Mouse (Mus musculus): ENCODE data around the gene Cox8b. TPM values are rescaled to one million over a fixed set of nuclear protein-coding genes. Genes with fewer than 3 reads are reported as not detected.

Gene Cox8b
- polyA plus RNA-seq (2015; fragmentation: Nextera tagmentation; extraction: Ambion mirVana): not detected in 2 replicates

DNA sequence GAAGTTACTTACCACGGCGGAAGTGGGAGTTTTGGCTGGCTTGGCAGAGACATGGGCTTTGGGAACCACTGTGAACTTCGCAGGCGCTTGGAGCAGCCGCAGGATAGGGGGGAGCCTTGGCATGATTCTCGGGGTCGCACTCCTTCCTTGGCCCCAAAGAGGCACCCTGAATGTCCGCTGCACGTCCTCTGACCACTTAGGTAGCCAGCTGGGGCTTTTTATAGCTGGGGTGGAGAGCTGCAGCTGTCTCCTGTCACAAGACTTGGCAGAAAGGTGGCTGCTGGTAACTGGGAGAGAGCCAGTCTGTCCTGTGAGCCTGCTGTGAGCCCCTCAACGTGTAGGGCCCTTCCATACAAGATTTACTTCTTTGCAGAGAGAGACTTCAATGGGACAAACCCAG is at the start of gene Cox8b:
Gene Cox8b (minus strand): TSS at position 227 of the 400 bp plus-strand sequence.
- Histone ChIP-seq H3K9ac (no peak within 1 kb of the TSS), H3K36me3 (replicated peaks) (peaks cover 26% of the 10 kb centered on the region), H3K4me3 (no peak within 1 kb of the TSS), H3K9me3 (no peaks in the 10 kb centered on the region), H3K4me2 (no peak within 1 kb of the TSS), H3K27me3 (replicated peaks) (no peaks in the 10 kb centered on the region), H3K27ac (no peak within 1 kb of the TSS), H3K4me1 (no peaks in the 10 kb centered on the region)
- no peak for ATAC-seq (replicated peaks)
- 84% methylated on average over 10 of the region's 10 CpGs for WGBS

DNA sequence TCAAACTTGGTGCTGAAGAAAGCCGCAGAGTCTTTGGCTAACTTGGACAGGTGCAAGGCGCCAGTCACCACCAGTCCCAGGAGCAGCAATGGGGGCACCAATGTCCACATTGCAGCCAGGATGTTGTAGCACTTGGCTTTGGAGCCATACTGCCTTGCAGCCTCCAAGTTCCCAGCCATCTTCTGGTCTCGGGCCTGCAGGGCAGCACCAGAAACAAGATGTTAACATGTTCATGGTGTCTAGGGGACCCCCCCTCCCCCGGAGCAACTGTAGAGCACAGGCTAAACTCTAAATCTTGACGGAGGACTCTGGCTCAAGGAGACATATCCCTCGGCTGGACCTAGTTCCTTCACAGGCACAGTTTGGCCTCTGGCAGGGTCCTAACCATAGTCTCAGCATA is 49.0 kb upstream of the Cox8b start:
- H3K9ac ChIP-seq: no peak overlapping the region
- H3K4me1 ChIP-seq: no peaks in the 10 kb centered on the region; the same call in 1 of the 2 replicates
- no peak overlapping the region for H3K4me3 ChIP-seq
- no peaks in the 10 kb centered on the region for H3K27me3 ChIP-seq (replicated peaks)
- no peak overlapping the region for H3K27ac ChIP-seq
- H3K9me3 ChIP-seq: no peaks in the 10 kb centered on the region
- no peak for ATAC-seq (replicated peaks)
- no peaks in the 10 kb centered on the region for H3K36me3 ChIP-seq (replicated peaks)
- WGBS: 91% methylated on average over 6 of the region's 6 CpGs
- no peak overlapping the region for H3K4me2 ChIP-seq

DNA sequence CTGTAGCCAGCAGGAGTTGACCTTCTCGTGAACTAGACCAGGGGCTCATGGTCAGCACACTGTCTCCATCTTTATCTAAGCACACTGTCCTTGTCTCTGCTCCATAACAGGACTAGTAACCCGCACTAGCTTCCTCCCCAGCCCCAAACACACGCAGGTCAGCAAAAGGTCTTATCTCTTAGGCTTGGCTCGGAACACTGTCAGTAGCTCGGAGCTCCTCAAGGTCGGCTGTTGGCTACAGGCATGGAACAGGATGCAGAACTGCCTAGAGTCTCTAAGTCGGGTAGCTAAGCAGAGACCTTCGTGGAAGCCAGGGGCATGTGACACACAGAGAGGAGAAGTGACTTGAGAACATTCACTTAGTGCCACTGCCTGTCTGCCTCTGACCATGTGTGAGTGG is 47.9 kb upstream of the Cox8b start:
- no peak for ATAC-seq (replicated peaks)
- H3K27ac ChIP-seq: no peak overlapping the region
- H3K4me3 ChIP-seq: no peak overlapping the region
- H3K9me3 ChIP-seq: no peaks in the 10 kb centered on the region
- H3K4me1 ChIP-seq: no peaks in the 10 kb centered on the region; the same call in 1 of the 2 replicates
- WGBS: 91% methylated on average over 8 of the region's 8 CpGs
- no peaks in the 10 kb centered on the region for H3K27me3 ChIP-seq (replicated peaks)
- no peak overlapping the region for H3K4me2 ChIP-seq
- H3K36me3 ChIP-seq (replicated peaks): no peaks in the 10 kb centered on the region
- no peak overlapping the region for H3K9ac ChIP-seq

DNA sequence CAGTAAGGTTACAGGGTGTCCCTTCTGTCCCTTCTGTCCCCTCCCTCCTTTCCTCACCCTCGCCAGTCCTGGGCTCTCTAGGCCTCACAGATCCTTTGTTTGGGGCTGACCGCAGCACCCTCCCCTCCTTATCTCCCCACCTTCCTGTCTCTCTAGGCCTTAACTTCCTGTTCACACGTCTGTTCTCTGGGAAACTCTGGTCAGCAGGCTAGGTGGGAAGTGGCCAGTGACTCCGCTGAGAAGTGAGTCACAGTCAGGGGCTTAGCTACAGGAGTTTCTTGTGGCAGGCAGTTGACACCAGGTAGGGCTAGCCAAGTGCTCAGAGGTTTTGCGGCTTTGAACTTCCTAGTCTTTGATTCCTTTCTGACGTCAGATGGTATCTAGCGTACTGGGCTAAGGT is 46.7 kb upstream of the Cox8b start:
- no peak overlapping the region for H3K4me2 ChIP-seq
- ATAC-seq (replicated peaks): no peak
- no peak overlapping the region for H3K4me3 ChIP-seq
- no peaks in the 10 kb centered on the region for H3K9me3 ChIP-seq
- WGBS: 83% methylated on average over 7 of the region's 7 CpGs
- H3K36me3 ChIP-seq (replicated peaks): no peaks in the 10 kb centered on the region
- no peak overlapping the region for H3K27ac ChIP-seq
- H3K9ac ChIP-seq: no peak overlapping the region
- no peaks in the 10 kb centered on the region; the same call in 1 of the 2 replicates for H3K4me1 ChIP-seq
- H3K27me3 ChIP-seq (replicated peaks): no peaks in the 10 kb centered on the region

DNA sequence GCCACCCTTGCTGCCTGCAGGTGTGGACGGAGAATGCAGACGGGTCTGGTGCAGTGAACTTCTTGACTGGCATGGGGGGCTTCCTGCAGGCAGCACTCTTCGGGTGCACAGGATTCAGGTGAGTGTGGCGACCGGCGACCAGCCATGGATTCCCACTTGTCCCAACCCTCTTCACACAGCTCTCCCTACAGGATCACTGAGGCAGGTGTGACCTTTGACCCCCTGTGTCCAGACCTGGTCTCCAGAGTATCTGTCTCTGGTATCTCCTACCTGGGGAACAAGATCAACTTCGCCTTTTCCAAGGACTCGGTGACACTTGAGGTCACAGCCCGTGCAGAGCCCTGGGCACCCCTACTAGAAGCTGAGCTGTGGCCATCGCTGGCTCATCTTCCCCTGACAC is 46.1 kb upstream of the Cox8b start:
- peaks cover 6% of the 10 kb centered on the region for H3K4me1 ChIP-seq
- H3K4me2 ChIP-seq: no peak overlapping the region
- no peaks in the 10 kb centered on the region for H3K27me3 ChIP-seq (replicated peaks)
- 93% methylated on average over 10 of the region's 10 CpGs for WGBS
- H3K4me3 ChIP-seq: no peak overlapping the region
- no peaks in the 10 kb centered on the region for H3K36me3 ChIP-seq (replicated peaks)
- H3K9me3 ChIP-seq: no peaks in the 10 kb centered on the region
- no peak for ATAC-seq (replicated peaks)
- H3K27ac ChIP-seq: no peak overlapping the region
- no peak overlapping the region for H3K9ac ChIP-seq

DNA sequence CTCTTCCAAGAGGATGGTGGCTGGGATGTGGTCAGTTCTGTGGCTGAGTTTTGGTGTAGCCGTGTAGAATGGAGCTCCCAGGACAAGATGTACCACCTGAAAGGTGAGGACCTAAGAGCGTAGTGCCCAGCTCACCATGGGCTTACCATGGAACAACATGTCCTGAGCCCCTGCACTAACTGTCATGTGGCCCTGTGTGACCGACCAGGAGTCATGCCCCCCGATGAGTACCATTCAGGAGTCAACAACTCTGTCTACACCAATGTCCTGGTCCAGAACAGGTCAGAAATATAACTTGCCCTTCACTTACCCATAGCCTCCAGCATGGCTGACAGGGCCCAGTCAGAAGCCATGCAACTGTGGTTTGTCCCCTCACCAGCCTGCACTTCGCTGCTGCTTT is 45.0 kb upstream of the Cox8b start:
- H3K4me1 ChIP-seq: peaks cover 9% of the 10 kb centered on the region
- no peak overlapping the region for H3K27ac ChIP-seq
- no peak overlapping the region for H3K4me2 ChIP-seq
- H3K36me3 ChIP-seq (replicated peaks): no peaks in the 10 kb centered on the region
- H3K9ac ChIP-seq: no peak overlapping the region
- H3K9me3 ChIP-seq: no peaks in the 10 kb centered on the region
- H3K27me3 ChIP-seq (replicated peaks): no peaks in the 10 kb centered on the region
- ATAC-seq (replicated peaks): no peak
- H3K4me3 ChIP-seq: no peak overlapping the region
- WGBS: 92% methylated on average over 5 of the region's 5 CpGs

DNA sequence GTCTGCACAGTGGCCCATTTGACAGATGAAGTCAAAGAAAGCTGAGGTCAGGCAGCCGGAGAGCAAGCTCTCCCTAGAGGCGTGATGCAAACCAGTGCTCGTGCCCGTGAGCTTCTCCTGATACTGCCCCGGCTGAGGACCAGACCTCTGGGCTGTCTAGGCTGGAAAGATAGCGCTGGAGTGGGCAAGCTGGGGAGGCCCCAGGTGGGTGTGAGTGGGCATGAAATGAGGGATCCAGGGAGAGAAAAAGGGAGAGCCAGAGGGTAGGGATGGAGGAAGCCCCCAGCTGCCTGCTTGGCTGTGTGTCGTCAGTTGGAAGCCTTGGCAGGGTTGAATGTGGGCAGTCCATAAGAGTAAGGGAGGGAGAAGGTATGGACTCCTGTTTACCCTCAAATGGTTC is 44.0 kb upstream of the Cox8b start:
- Histone ChIP-seq H3K27me3 (replicated peaks) (no peaks in the 10 kb centered on the region), H3K9ac (no peak overlapping the region), H3K9me3 (no peaks in the 10 kb centered on the region), H3K4me3 (no peak overlapping the region), H3K36me3 (replicated peaks) (no peaks in the 10 kb centered on the region), H3K4me1 (peaks cover 9% of the 10 kb centered on the region), H3K27ac (no peak overlapping the region), H3K4me2 (no peak overlapping the region)
- no peak for ATAC-seq (replicated peaks)
- 97% methylated on average over 7 of the region's 7 CpGs for WGBS

DNA sequence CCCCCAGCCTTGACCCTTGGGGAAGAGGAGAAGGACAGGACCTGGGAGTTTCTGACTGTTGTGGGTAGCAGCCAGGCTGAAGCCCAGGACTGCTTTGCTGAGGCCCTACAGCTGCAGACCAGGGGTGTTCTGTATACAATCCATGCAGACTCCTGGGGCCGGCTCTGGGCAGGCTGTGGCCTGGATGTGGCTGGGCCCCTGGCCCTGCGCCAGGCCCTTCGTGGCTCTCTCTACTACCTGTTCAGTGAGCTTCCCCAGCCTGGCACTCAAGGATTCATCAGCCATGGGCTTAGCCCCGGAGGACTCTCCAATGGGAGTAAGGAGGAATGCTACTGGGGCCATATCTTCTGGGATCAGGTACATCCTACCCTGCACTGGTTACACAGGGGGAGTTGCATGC is 43.1 kb upstream of the Cox8b start:
- no peaks in the 10 kb centered on the region for H3K36me3 ChIP-seq (replicated peaks)
- WGBS: 94% methylated on average over 4 of the region's 4 CpGs
- ATAC-seq (replicated peaks): no peak
- no peak overlapping the region for H3K4me2 ChIP-seq
- H3K27ac ChIP-seq: no peak overlapping the region
- peaks cover 9% of the 10 kb centered on the region for H3K4me1 ChIP-seq
- no peak overlapping the region for H3K9ac ChIP-seq
- no peak overlapping the region for H3K4me3 ChIP-seq
- H3K27me3 ChIP-seq (replicated peaks): no peaks in the 10 kb centered on the region
- no peaks in the 10 kb centered on the region for H3K9me3 ChIP-seq

DNA sequence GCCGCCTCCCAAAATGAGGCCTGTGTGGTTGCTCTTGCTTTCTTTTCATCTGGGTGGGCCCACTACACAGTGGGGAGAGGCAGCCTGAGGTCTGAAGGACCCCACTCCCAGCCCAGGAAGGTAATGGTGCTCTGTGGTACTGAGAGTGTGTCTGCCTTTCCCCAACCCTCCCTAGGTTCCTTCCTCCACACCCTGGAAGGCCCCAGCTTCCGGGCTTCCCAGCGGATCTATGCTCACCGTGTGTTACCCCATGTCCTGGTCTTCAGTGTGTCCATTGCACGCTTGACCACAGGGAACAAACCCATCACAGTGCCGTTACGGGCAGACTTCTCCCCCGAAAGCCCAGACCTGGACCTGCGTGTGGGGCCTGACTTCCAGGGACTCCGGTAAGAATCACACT is 42.6 kb upstream of the Cox8b start:
- peaks cover 9% of the 10 kb centered on the region for H3K4me1 ChIP-seq

DNA sequence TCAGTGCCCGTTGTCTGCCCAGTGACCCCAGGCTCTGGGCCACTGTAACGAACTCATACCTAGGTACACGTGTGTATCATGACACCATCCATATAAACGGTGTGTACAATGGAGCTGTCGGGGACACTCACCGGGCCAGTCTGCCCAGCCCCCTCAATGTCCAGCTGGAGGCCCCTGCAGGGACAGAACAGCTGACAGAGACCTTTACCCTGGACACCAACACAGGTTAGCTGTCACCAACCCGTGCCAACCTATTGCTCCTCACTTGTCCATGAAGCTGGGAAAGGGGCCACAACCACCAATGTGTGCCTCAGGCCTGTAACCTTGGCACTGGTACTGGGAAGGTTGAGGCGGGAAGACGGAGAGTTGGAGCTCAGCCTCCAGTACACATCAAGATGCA is 42.1 kb upstream of the Cox8b start:
- Histone ChIP-seq H3K4me2 (peak overlapping the region; percentile 56), H3K4me3 (peak overlapping the region; percentile 41), H3K9ac (no peak overlapping the region), H3K27me3 (replicated peaks) (no peaks in the 10 kb centered on the region), H3K4me1 (peaks cover 9% of the 10 kb centered on the region), H3K9me3 (no peaks in the 10 kb centered on the region), H3K27ac (no peak overlapping the region), H3K36me3 (replicated peaks) (no peaks in the 10 kb centered on the region)
- no peak for ATAC-seq (replicated peaks)
- WGBS: 63% methylated on average over 9 of the region's 9 CpGs

More for the DNA sequence above, 42.6 kb upstream of the Cox8b start:
- Histone ChIP-seq H3K36me3 (replicated peaks) (no peaks in the 10 kb centered on the region), H3K9me3 (no peaks in the 10 kb centered on the region), H3K27me3 (replicated peaks) (no peaks in the 10 kb centered on the region), H3K4me3 (no peak overlapping the region), H3K9ac (no peak overlapping the region), H3K4me2 (no peak overlapping the region), H3K27ac (no peak overlapping the region)
- 94% methylated on average over 10 of the region's 10 CpGs for WGBS
- ATAC-seq (replicated peaks): no peak

DNA sequence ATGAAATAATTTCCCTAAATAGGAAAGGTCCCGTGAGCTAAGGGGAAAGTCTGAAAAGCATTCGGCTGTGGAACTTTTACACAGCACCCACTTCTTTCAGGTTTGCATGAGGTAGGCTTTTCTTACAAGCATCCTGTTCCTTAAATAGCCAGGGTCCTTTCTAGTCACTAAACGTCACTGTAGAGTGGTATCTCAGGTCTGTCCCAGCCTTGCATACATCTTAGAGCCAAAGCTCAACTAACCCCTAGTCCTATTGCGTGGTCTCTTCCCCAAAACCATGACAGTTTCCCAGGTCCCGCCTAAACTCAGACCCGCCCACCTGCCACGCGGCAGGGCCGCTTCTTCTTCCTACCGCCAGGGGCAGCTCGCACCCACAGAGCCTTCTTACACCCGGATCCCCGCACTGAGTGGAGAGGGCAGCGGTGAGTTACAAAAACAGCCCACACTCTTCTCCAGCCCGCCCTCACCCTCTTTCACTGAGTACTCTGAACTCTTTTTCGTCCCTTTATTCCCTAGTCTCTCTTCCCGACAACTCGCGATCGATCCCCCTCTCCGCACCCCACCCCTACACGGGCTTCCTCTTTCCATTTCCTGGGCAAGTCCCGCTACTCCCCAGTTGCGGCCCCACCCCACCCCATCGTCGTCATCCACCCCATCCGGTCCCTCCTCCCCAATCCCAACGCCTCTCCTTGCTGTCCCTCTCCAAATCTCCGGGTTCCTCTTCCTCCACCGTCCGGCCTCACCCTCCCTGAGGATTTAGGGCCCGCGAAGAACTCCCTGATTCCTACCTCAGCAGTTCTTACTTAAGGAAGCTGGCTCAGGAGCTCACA is 41.2 kb upstream of the Cox8b start, which contains the start of gene Pgghg:
Gene Pgghg (plus strand): TSS at position 170 of the 830 bp plus-strand sequence.
- Histone ChIP-seq H3K36me3 (replicated peaks) (no peaks in the 10 kb centered on the region), H3K4me1 (peaks cover 9% of the 10 kb centered on the region), H3K9ac (peak within 1 kb of the TSS; percentile 38), H3K4me2 (peak within 1 kb of the TSS; percentile 56), H3K4me3 (peak within 1 kb of the TSS; percentile 41), H3K9me3 (no peaks in the 10 kb centered on the region), H3K27ac (no peak within 1 kb of the TSS), H3K27me3 (replicated peaks) (0 out of 2 replicates have a peak, but pooled peaks cover 3% of the 10 kb centered on the region)
- WGBS: 4% methylated on average over 33 of the region's 33 CpGs
- ATAC-seq (replicated peaks): peak; percentile 88

DNA sequence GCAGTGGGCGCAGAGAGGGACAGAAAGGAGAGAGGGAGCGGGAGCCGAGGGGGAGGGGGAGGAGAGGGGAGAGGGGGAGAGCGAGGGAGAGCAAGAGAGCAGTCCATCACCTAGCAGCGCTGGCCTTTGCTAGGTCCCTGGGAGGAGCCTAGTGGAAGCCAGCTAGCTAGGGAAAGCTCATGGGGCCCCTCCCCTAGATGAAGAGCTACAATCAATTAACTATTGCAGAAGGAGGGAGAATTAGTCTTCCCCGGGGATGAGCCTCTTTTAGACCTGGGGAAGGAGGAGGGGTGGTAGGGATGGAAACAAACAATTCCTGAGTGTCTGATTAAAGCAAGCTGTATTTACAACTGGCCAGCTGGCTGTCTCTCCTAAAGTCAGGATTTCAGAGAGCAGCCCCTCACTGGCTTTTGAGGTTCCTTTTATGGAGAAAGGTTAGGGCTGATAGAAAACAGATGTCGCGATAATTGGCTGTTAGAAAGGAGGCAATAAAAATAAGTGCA is 39.5 kb upstream of the Cox8b start:
- Histone ChIP-seq H3K4me3 (no peak overlapping the region), H3K9ac (no peak overlapping the region), H3K27ac (no peak overlapping the region), H3K27me3 (replicated peaks) (0 out of 2 replicates have a peak, but pooled peaks cover 3% of the 10 kb centered on the region), H3K4me2 (no peak overlapping the region), H3K9me3 (no peaks in the 10 kb centered on the region), H3K36me3 (replicated peaks) (no peaks in the 10 kb centered on the region), H3K4me1 (peaks cover 9% of the 10 kb centered on the region)
- no peak for ATAC-seq (replicated peaks)
- 12% methylated on average over 7 of the region's 8 CpGs for WGBS

DNA sequence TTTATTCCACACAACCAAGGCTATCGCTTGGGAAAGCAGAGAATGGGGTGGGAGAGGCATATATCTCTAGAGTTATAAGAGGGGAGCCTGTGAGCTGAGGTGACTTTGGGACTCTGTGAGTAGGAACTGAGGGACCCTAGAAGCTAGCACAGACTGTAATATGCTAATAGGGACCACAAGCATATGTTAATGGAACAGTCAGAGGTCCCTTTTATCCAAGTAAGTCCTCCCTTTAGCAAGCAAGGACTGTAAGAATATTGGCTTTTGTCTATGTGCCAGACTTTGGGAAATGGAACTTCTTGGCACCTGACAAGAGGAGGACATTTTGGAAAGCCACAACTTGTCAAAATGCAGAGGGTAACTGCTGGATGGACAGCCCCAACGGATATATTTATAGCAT is 38.6 kb upstream of the Cox8b start:
- H3K9me3 ChIP-seq: no peaks in the 10 kb centered on the region
- WGBS: 20% methylated on average over 2 of the region's 2 CpGs

More for the DNA sequence above, 38.6 kb upstream of the Cox8b start:
- Histone ChIP-seq H3K9ac (no peak overlapping the region), H3K36me3 (replicated peaks) (no peaks in the 10 kb centered on the region), H3K27me3 (replicated peaks) (0 out of 2 replicates have a peak, but pooled peaks cover 3% of the 10 kb centered on the region), H3K27ac (no peak overlapping the region), H3K4me1 (peaks cover 9% of the 10 kb centered on the region), H3K4me2 (no peak overlapping the region), H3K4me3 (no peak overlapping the region)
- no peak for ATAC-seq (replicated peaks)

Data from midbrain, embryonic 15.5 days (tissue).